ENCODE assay signal across 9 mouse cellular contexts in genomic region chr10:79914131-79914947, GRCm38 (mm10). TPM values are rescaled to one million over a fixed set of nuclear protein-coding genes. Genes with fewer than 3 reads are reported as not detected.
A peak's percentile ranks its signal among the peaks of the same experiment; 100 is the strongest.
DNase-seq lines count a peak whose midpoint lies in the region; ATAC-seq and TF ChIP-seq lines count a peak whose summit lies in the region.
"Had no signal": no experiment of that assay in that cellular context is flagged by ENCODE, and none has a peak within 500 bp of the region (broad histone marks: within the 10 kb centered on the region; RNA-seq: fewer than 3 reads in every experiment).

No protein-coding gene starts in this region.

- H3K36me3 ChIP-seq in lung, postnatal 0 days (ENCODE audit: insufficient read depth, low read length), result 0 out of 2 replicates have a peak, but pooled peaks cover 10% of the 10 kb centered on the region
- H3K36me3 ChIP-seq in erythroblast, embryonic 14.5 days (ENCODE audit: control insufficient read depth), result peaks cover 36% of the 10 kb centered on the region
- peaks cover 39% of the 10 kb centered on the region for H3K36me3 ChIP-seq in limb, embryonic 10.5 days
- H3K36me3 ChIP-seq in small intestine, adult 2 months (ENCODE audit: control insufficient read depth, insufficient read depth, low read length), result peaks cover 6% of the 10 kb centered on the region; the same call in 1 of the 2 replicates

- H3K4me2 ChIP-seq in lung, postnatal 0 days (replicated peaks; ENCODE audit: low read depth, low read length), result no peak overlapping the region

- H3K9ac ChIP-seq in lung, postnatal 0 days (replicated peaks; ENCODE audit: low read depth), result peak overlapping the region; percentile 12; the same call in 1 of the 2 replicates

- TF ChIP-seq POLR2A in small intestine, adult 2 months (IDR thresholded peaks at IDR 0.05; ENCODE audit: low read depth, low read length), result no peak

- TF ChIP-seq CTCF in lung, postnatal 0 days (IDR thresholded peaks at IDR 0.05), result no peak
- no peak for TF ChIP-seq CTCF in small intestine, adult 2 months (IDR thresholded peaks at IDR 0.05; ENCODE audit: extremely low read depth, insufficient read length, insufficient replicate concordance, low read depth, low read length)

- peaks cover 17% of the 10 kb centered on the region; the same call in 1 of the 2 replicates for H3K4me1 ChIP-seq in lung, postnatal 0 days (ENCODE audit: insufficient read depth, low read depth, low read length)
- peaks cover 85% of the 10 kb centered on the region for H3K4me1 ChIP-seq in erythroblast, embryonic 14.5 days (ENCODE audit: control insufficient read depth)
- H3K4me1 ChIP-seq in limb, embryonic 10.5 days, result peaks cover 53% of the 10 kb centered on the region
- H3K4me1 ChIP-seq in small intestine, adult 2 months (ENCODE audit: control insufficient read depth, insufficient read depth, insufficient read length, low read length), result peaks cover 20% of the 10 kb centered on the region

- TF ChIP-seq EP300 in lung, postnatal 0 days (IDR thresholded peaks at IDR 0.05), result no peak

- H3K27ac ChIP-seq in lung, postnatal 0 days (ENCODE audit: low read length), result peak overlapping the region; percentile 54
- H3K27ac ChIP-seq in limb, embryonic 10.5 days, result no peak overlapping the region; the same call in 1 of the 2 replicates
- H3K27ac ChIP-seq in small intestine, adult 2 months (ENCODE audit: insufficient read depth, low read depth, low read length), result 0 out of 2 replicates have a peak overlapping the region, but pooled peaks have one; percentile 21

- no peak for DNase-seq in lung, postnatal 0 days (ENCODE audit: low spot score)
- no peak for DNase-seq in lung, adult 18-20 months
- DNase-seq in limb, embryonic 10.5 days (ENCODE audit: low spot score), result no peak
- DNase-seq in yolk sac, embryonic 10.5 days (ENCODE audit: low spot score), result no peak
- no peak for DNase-seq in kidney, adult 11 months
- DNase-seq: thymus, postnatal 14 days had no signal

- peaks cover 6% of the 10 kb centered on the region; the same call in 1 of the 2 replicates for H3K27me3 ChIP-seq in lung, postnatal 0 days (replicated peaks; ENCODE audit: insufficient read depth, low read length)
- peaks cover 25% of the 10 kb centered on the region for H3K27me3 ChIP-seq in erythroblast, embryonic 14.5 days (ENCODE audit: control insufficient read depth)
- H3K27me3 ChIP-seq in limb, embryonic 10.5 days (ENCODE audit: low read depth, poor library complexity, severe bottlenecking), result peaks cover 23% of the 10 kb centered on the region
- no peaks in the 10 kb centered on the region for H3K27me3 ChIP-seq in small intestine, adult 2 months (ENCODE audit: control insufficient read depth, insufficient read depth, low read length)

- no peak overlapping the region for H3K4me3 ChIP-seq in lung, postnatal 0 days (ENCODE audit: low read depth, low read length)
- peak overlapping the region; percentile 83 for H3K4me3 ChIP-seq in erythroblast, embryonic 14.5 days (replicated peaks)
- peak overlapping the region; percentile 82; the same call in 1 of the 2 replicates for H3K4me3 ChIP-seq in limb, embryonic 10.5 days
- H3K4me3 ChIP-seq in small intestine, adult 2 months (ENCODE audit: low read depth, low read length), result no peak overlapping the region

- no peak for ATAC-seq in lung, postnatal 0 days

- H3K9me3 ChIP-seq in lung, postnatal 0 days (ENCODE audit: low read length), result no peaks in the 10 kb centered on the region
- no peaks in the 10 kb centered on the region; the same call in 1 of the 2 replicates for H3K9me3 ChIP-seq in erythroblast, embryonic 14.5 days (ENCODE audit: control insufficient read depth, low read length)
- H3K9me3 ChIP-seq in limb, embryonic 10.5 days (replicated peaks), result no peaks in the 10 kb centered on the region

- 63% methylated on average over 9 of the region's 11 CpGs for WGBS in lung, postnatal 0 days
- WGBS in limb, embryonic 10.5 days, result 77% methylated on average over 11 of the region's 11 CpGs
- 67% methylated on average over 11 of the region's 11 CpGs for WGBS in small intestine, adult 2 months

RNA-seq across cellular contexts. Expression of gene Kiss1r, which starts 2.4 kb away (rescaled TPM):
- polyA plus RNA-seq in lung, postnatal 0 days (2015; fragmentation: Nextera tagmentation; extraction: Ambion mirVana), result 1.6 and 1.7 TPM in 2 replicates
- polyA plus RNA-seq in erythroblast, embryonic 14.5 days (2012), result 0.01 TPM in 1 of 2 replicates, not detected in the other
- 0.31 and 0.49 TPM in 2 replicates for polyA plus RNA-seq in limb, embryonic 10.5 days (2016; fragmentation: Nextera tagmentation; extraction: Ambion mirVana)
- polyA plus RNA-seq in small intestine, adult 2 months (2012; rRNA removed), result 3.0 and 5.9 TPM in 2 replicates

RNA-seq across cellular contexts. Expression of gene Gm26602, which starts 3.7 kb away (rescaled TPM):
- not detected in 2 replicates for polyA plus RNA-seq in lung, postnatal 0 days (2015; fragmentation: Nextera tagmentation; extraction: Ambion mirVana)
- 0.21 TPM in 1 of 2 replicates, not detected in the other for polyA plus RNA-seq in erythroblast, embryonic 14.5 days (2012)
- polyA plus RNA-seq in limb, embryonic 10.5 days (2016; fragmentation: Nextera tagmentation; extraction: Ambion mirVana), result not detected in 2 replicates
- polyA plus RNA-seq in small intestine, adult 2 months (2012; rRNA removed), result not detected in 2 replicates
- polyA plus RNA-seq: frontal cortex, adult 2 months had no signal

RNA-seq across cellular contexts. Expression of gene Med16, which starts 5.6 kb away (rescaled TPM):
- polyA plus RNA-seq in lung, postnatal 0 days (2015; fragmentation: Nextera tagmentation; extraction: Ambion mirVana), result 32.0 and 32.8 TPM in 2 replicates
- 4.1 and 4.9 TPM in 2 replicates for polyA plus RNA-seq in erythroblast, embryonic 14.5 days (2012)
- 63.6 and 67.1 TPM in 2 replicates for polyA plus RNA-seq in limb, embryonic 10.5 days (2016; fragmentation: Nextera tagmentation; extraction: Ambion mirVana)
- polyA plus RNA-seq in small intestine, adult 2 months (2012; rRNA removed), result 34.8 and 58.1 TPM in 2 replicates

RNA-seq across cellular contexts. Expression of gene R3hdm4, which starts 6.7 kb away (rescaled TPM):
- polyA plus RNA-seq in lung, postnatal 0 days (2015; fragmentation: Nextera tagmentation; extraction: Ambion mirVana), result 123 and 129 TPM in 2 replicates
- 9.9 and 13.0 TPM in 2 replicates for polyA plus RNA-seq in erythroblast, embryonic 14.5 days (2012)
- 116 and 143 TPM in 2 replicates for polyA plus RNA-seq in limb, embryonic 10.5 days (2016; fragmentation: Nextera tagmentation; extraction: Ambion mirVana)
- polyA plus RNA-seq in small intestine, adult 2 months (2012; rRNA removed), result 86.4 and 104 TPM in 2 replicates

RNA-seq across cellular contexts. Expression of gene Arid3a, which starts 12.5 kb away (rescaled TPM):
- 4.8 and 7.1 TPM in 2 replicates for polyA plus RNA-seq in lung, postnatal 0 days (2015; fragmentation: Nextera tagmentation; extraction: Ambion mirVana)
- 1.0 and 1.4 TPM in 2 replicates for polyA plus RNA-seq in erythroblast, embryonic 14.5 days (2012)
- 18.2 and 29.4 TPM in 2 replicates for polyA plus RNA-seq in limb, embryonic 10.5 days (2016; fragmentation: Nextera tagmentation; extraction: Ambion mirVana)
- polyA plus RNA-seq in small intestine, adult 2 months (2012; rRNA removed), result 10.7 and 23.9 TPM in 2 replicates

Comparison
In these comparisons a context has a peak if more than half of its experiments do, and no peak if none do; other contexts are left out.
1. H3K4me3 ChIP-seq: peak in erythroblast, embryonic 14.5 days (single experiment) and limb, embryonic 10.5 days (single experiment); none in lung, postnatal 0 days (single experiment) and small intestine, adult 2 months (single experiment).